Mouse (Mus musculus) left cerebral cortex, adult 8-10 months (tissue): ENCODE data around the gene Trpc1. TPM values are rescaled to one million over a fixed set of nuclear protein-coding genes. Genes with fewer than 3 reads are reported as not detected.

Source experiments
- DNase-seq, 2 experiments: peaks; one replicate each; pipeline ENCODE4 v3.0.0; 2022; ENCODE audit warnings: low spot score in 2 of 2
- total RNA-seq, 4 experiments: library from RNA; stranded (reverse); gene quantifications; 2 replicates each; pipeline ENCODE4 v1.2.4; 2022

Trpc1 gene
- total RNA-seq, 4 experiments from 2014 or later = 40.8 to 46.5 (median 42.6) TPM

GRCm38 (mm10) chr9:95697808-95698207 lies 52.4 kb downstream of the Trpc1 start:
- DNase-seq = no peak

GRCm38 (mm10) chr9:95696581-95696980 lies 53.6 kb downstream of the Trpc1 start:
- DNase-seq = no peak

DNA sequence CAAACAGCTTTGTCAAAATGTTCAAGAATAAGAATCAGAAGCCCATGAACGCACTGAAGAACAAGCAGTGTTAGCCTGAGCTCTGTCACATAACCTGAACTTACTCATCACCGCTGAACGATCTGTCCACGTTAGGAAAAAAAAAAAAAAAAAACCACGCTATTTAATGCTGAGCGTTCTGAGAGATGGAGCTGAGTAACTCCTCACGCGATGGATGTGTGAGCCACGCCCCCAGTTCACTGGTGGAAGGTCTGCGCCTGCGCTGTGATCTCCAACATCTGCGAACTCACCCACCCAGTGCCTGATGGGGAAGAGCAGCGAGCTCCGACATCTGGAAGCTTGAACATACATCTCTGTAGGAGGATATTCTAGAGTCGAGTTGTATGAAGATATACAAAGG lies 55.2 kb downstream of the Trpc1 start:
- DNase-seq = no peak

DNA sequence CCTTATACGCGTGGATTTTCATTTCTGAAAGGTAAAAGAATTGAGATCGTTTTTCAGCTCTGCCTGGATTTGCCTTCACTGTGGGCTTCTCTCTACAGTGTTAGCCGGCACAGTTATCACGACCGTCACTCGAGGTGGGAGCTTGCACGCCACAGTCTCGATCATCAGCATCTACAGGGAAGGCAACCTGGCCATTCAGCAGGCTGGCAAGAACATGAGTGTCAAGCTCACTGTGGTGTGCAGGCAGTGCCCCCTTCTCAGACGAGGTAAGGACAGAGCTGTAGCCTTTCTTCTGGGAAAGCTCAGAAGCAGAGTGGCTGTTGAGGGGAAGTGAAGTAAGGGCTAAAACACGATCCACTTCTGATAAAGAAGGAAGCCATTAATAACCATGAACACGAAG lies 55.6 kb downstream of the Trpc1 start:
- DNase-seq = no peak

GRCm38 (mm10) chr9:95693528-95694100 lies 56.6 kb downstream of the Trpc1 start:
- DNase-seq = no peak

GRCm38 (mm10) chr9:95692823-95693222 lies 57.4 kb downstream of the Trpc1 start:
- no peak for DNase-seq

DNA sequence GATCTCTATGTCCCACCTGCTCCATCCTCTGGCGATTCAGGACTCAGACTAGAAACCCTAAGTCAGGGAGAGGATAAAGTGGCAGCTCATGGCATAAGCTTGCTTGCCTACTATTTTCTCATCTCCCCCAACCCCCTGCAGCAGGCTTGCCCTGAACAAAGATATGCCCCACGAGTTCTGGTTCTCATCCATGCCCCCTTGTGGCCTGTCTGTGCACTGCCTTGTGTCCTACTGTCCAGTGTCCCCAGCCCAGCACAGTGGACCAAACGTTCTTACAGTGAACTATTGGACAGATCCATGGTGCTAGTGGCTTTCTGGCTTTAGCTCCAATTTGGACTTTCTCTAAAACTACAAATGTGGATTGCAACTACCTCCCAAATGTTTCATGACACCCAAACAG lies 62.1 kb downstream of the Trpc1 start:
- DNase-seq = no peak

DNA sequence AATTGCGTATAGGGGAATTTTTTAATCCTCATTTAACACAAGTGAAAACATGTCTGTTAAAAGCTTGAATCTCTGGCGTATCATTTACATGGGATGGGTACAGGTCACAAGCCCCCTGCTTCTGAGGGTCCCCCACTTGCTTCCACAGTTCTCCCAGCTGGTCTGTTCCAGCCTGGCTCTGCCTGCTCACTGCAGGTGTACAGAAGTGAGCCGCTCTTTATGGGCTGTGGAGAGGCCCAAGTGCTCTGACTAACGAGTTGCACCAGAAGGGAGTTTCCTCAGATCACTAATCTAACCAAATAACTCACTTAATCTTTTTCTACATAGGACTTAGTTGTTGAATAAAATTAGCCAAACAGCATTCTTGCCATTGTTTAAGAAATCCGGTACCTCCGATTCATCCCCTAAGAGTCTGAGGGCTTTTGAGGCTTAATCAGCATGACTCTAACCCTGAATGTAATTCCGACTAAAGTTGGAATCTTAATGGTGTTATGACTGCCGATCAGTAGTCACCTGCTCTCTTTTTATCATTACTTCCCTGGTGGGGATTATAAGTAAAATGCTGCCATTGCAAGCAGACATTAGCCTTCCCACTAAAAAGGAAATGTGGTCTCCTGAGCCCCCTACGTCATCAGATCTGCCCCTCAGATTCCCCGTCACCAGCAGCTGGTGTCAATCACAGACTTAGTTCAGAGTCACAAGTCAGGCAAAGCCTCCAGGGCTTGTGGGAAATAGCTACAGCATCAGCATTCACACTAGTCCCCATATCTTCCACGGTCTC lies 64.3 kb downstream of the Trpc1 start:
- no peak for DNase-seq

DNA sequence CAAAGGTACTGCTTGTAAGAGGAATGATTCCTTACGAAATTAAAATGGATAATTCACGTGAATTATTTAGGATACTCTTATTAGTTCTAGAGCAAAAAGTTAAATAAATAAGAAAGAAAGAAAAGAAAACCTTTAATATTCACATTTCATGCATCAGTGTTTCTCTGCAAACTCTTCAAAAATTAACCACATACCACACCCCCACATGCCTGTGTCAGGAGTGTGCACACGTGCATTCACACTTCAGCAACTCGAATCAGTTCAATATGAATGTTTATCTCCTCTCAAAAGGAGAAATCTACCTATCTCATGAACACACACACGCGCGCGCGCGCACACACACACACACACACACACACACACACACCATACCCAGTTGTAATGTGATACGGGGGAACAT lies 69.5 kb downstream of the Trpc1 start:
- DNase-seq = no peak

DNA sequence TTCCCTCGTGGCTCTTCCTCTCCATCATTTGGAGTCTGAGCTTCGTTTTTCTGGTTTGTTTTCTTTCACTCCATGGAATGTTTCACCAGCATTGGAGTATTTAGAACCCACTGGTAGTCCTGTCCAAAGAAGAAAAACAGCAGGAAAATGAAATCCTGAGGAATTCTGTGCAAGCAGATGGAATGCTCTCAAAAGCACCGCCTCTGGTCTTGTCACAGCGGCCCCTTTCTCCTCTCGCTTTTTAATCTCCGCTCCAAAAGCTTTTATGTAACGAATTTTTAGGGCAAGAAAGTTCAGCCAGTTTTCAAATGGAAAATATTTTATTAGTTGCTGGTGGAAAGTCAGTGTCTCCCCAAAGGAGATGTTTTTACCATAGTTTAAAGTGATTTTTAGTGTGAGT lies 70.2 kb downstream of the Trpc1 start:
- no peak for DNase-seq

DNA sequence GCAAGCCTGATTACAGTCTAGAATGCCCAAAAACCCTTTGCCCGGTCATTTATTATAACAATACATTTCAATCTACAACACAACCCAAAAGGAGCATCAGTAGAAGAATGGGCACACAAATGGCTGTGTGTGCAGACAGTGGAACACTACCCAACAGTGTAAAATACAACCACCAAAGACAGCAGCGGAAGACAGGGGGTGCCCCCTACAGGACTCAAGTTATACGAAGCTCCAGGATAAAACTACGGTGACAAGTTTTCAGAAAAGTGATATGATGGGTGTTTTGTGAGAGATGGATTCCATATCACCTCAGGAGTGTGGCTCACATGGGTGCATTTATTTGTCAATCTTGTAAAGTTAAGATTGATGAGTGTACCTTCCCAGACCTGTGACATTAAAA lies 74.2 kb downstream of the Trpc1 start:
- DNase-seq = no peak

DNA sequence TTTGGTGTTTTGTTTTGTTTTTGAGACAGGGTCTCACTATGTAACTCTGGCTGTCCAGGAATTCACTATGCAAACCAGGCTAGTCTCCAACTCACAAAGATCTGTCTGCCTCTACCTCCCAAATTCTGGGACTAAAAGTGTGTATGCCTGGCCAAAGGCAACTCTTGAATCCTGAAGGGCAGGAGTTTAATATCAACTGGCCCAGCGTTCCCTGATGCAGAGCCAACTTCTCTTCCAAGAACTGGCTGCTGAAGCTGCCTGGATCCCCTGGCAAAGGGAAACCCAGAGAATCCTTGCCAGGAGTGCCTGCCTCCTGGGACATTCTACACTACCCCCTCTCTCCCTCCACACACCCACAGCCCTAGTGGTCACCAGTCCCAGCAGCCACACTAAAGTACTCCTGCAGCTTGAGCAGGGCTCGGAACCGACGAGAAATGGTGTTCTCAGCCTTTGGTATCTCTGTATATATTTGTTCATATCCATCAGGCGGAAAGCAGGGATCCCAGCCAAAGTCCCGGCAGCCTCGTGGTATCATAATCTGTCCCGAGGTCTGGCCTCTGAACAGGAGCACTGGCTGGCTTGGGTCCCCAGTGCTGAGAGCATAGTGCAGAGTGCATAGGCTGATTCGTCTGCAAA lies 75.0 kb downstream of the Trpc1 start:
- DNase-seq = no peak

- DNase-seq = no peak
Observed at GRCm38 (mm10) chr9:95672760-95673159, 77.4 kb downstream of the Trpc1 start.

DNA sequence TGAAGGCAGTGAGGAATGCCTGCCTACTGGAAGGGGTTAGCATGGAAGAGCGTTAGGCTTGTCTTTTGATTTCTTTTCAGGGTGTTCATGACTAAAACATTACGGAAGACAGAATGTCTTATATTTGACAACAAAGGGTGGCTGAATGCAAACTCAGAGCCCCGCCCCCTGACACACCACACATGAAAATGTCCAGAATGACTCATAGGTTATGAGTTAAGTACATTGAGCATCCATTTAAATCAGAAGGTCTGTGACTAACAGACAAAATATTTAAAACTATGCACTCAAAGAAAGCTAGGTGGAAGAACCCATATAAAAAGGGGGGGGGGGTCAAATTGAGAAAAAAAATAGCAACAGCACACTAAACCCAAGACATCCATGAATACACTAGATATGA lies 77.8 kb downstream of the Trpc1 start:
- DNase-seq = no peak

- no peak for DNase-seq
Observed at GRCm38 (mm10) chr9:95668306-95668705, 81.9 kb downstream of the Trpc1 start.

DNA sequence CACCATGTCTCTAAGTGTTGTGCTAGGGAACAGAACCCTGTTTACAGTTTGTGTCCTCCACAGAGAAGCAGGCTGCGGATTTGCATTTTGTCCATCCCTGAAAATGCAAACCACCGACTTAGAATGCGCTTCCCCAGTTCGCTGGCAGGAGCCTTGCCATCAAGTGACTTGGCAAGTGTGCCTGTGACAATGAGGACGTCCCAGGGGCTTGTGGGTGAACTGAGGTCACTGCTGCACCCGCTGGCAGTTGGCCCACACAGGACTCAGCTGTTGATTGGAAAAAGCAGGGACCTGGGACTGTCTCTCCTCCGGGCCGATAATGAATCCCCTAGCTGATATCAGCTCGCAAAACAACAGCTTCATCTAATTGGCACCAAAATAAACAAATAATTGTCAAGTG lies 82.3 kb downstream of the Trpc1 start:
- peak; percentile 30 to 50 for DNase-seq

DNA sequence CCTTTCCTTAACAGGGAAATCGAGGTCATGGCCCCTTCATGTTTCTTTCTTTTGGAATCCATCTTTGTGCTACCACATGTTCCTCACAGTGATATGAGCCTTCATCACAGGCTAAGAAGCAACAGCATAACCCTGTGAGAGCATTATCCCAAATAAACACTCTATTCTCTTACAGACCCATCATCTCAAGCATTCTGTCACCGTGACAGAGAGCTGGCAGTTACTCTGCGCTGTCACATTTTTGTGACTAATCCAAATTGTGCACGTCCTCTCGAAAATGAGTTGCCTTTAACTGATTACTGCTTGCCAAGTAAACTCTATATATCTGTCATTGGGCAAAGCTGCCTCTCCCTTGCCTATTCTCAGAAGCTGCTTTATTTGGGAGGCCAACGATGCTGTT lies 84.3 kb downstream of the Trpc1 start:
- no peak for DNase-seq

GRCm38 (mm10) chr9:95664290-95664989 lies 85.7 kb downstream of the Trpc1 start:
- peak in 1 of 2 experiments; percentile 36 for DNase-seq

GRCm38 (mm10) chr9:95657941-95658340 lies 92.2 kb downstream of the Trpc1 start:
- no peak for DNase-seq
